Mouse (Mus musculus) E14TG2a.4 (cell line): ENCODE measurements at regions not wholly inside any gene's neighbourhood (a gene's known extent, or its start where the extent isn't known, plus 50 kb on each side); places are given as distances from the start of the nearest gene placed in this dataset.

Experiments used
- CTCF ChIP-seq: conservative IDR thresholded peaks from 2 replicates; pipeline ENCODE4 v1.5.1; 2014; ENCODE audit warnings: low read length
- NANOG ChIP-seq: IDR thresholded peaks from 2 replicates; pipeline ENCODE4 v1.6.1; 2014; ENCODE audit warnings: borderline replicate concordance, low read length, mixed read lengths
- POU5F1 ChIP-seq: IDR thresholded peaks from 2 replicates; pipeline ENCODE4 v1.6.1; 2014; ENCODE audit warnings: low read length, borderline replicate concordance

DNA sequence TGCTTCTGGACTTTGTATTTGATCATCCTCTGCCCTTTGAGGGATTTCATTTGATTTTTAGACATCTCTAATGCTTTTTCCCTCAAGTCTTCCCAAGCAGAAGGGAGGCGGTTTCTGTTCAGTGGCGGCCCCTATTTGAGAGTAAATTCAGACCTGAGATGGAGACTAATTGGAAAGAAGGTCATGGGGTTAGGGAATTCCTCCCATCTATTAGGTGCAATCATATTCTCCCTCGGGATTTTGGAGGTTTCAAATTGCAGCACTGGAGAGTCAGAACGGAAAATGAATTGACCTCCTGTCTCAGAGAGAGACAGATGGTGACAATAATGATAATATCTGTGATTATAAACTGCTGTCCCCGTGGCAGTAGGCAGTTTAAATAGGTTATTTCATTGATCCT is 285.6 kb downstream of the 1810013L24Rik start:
- TF ChIP-seq CTCF (no peak), POU5F1 (no peak), NANOG (no peak)
